Mouse (Mus musculus) neural tube, embryonic 13.5 days (tissue): Measurements from ENCODE around the gene Car4. TPM values are rescaled to one million over a fixed set of nuclear protein-coding genes. Genes with fewer than 3 reads are reported as not detected.
A peak's percentile ranks its signal among the peaks of the same experiment; 100 is the strongest.

ENCODE experiments used
- ATAC-seq: fragments of 200-750 bp; cut with Nextera tagmentation; 2 replicates; pipeline ENCODE4 v1.8.0; 2017; ENCODE audit warnings: low read depth, mild to moderate bottlenecking, moderate TSS enrichment, moderate library complexity
- H3K27ac ChIP-seq: fragments of 300-500 bp; sonication (generic); replicated peaks from 2 replicates; pipeline ENCODE4 v1.5.1; 2015; ENCODE audit warnings: moderate library complexity, mild to moderate bottlenecking, inconsistent platforms
- H3K27me3 ChIP-seq: fragments of 300-500 bp; sonication (generic); 2 replicates; pipeline ENCODE4 v1.6.1; 2015; ENCODE audit warnings: mild to moderate bottlenecking, inconsistent platforms
- H3K36me3 ChIP-seq: fragments of 300-500 bp; sonication (generic); 2 replicates; pipeline ENCODE4 v1.6.1; 2015; ENCODE audit warnings: mild to moderate bottlenecking, inconsistent platforms
- H3K4me1 ChIP-seq: fragments of 300-500 bp; sonication (generic); replicated peaks from 2 replicates; pipeline ENCODE4 v1.6.1; 2015; ENCODE audit warnings: inconsistent platforms
- H3K4me2 ChIP-seq: fragments of 300-500 bp; sonication (generic); 2 replicates; pipeline ENCODE4 v1.6.1; 2015; ENCODE audit warnings: inconsistent platforms, mild to moderate bottlenecking, moderate library complexity
- H3K4me3 ChIP-seq: fragments of 300-500 bp; sonication (generic); 2 replicates; pipeline ENCODE4 v1.5.1; 2015; ENCODE audit warnings: mild to moderate bottlenecking, inconsistent platforms
- H3K9ac ChIP-seq: fragments of 300-500 bp; sonication (generic); 2 replicates; pipeline ENCODE4 v1.6.1; 2015; ENCODE audit warnings: moderate library complexity, mild to moderate bottlenecking, inconsistent platforms
- H3K9me3 ChIP-seq: fragments of 300-500 bp; sonication (generic); 2 replicates; pipeline ENCODE4 v1.6.1; 2016; ENCODE audit warnings: inconsistent platforms
- WGBS: fragments of 180-500 bp; shearing (Covaris S2); methylation state at CpG from one replicate; pipeline ENCODE4 v1.1.7; 2015; 5-methylcytosine and 5-hydroxymethylcytosine counted together
- polyA plus RNA-seq: library from polyadenylated mRNA; unstranded; fragments of >200 nt; fragmentation: Nextera tagmentation; extraction: Ambion mirVana; gene quantifications from 2 replicates; pipeline ENCODE4 v1.2.1, GENCODE M21; 2015

Gene Car4
- polyA plus RNA-seq, 1 experiment from 2014 or later: 6.4 TPM

- Histone ChIP-seq H3K4me1 (peaks cover 21% of the 10 kb centered on the region), H3K4me2 (0 out of 2 replicates have a peak overlapping the region, but pooled peaks have one; percentile 4), H3K27me3 (peaks cover 47% of the 10 kb centered on the region), H3K4me3 (no peak overlapping the region), H3K27ac (no peak overlapping the region), H3K9me3 (no peaks in the 10 kb centered on the region), H3K9ac (no peak overlapping the region), H3K36me3 (no peaks in the 10 kb centered on the region)
- ATAC-seq: no peak
- WGBS: 6% methylated on average over 9 of the region's 9 CpGs
Observed at GRCm38 (mm10) chr11:84959701-84960181, 2.2 kb downstream of the Car4 start.

GRCm38 (mm10) chr11:84960291-84960690 is 2.7 kb downstream of the Car4 start:
- Histone ChIP-seq H3K36me3 (no peaks in the 10 kb centered on the region), H3K27me3 (peaks cover 47% of the 10 kb centered on the region), H3K4me2 (no peak overlapping the region), H3K9me3 (no peaks in the 10 kb centered on the region), H3K27ac (no peak overlapping the region), H3K4me1 (peaks cover 21% of the 10 kb centered on the region), H3K4me3 (no peak overlapping the region), H3K9ac (no peak overlapping the region)
- no peak for ATAC-seq
- 40% methylated on average over 3 of the region's 3 CpGs for WGBS

- Histone ChIP-seq H3K4me3 (no peak overlapping the region), H3K4me2 (no peak overlapping the region), H3K4me1 (peaks cover 21% of the 10 kb centered on the region), H3K27ac (no peak overlapping the region), H3K9ac (no peak overlapping the region), H3K27me3 (peaks cover 46% of the 10 kb centered on the region), H3K9me3 (no peaks in the 10 kb centered on the region), H3K36me3 (no peaks in the 10 kb centered on the region)
- WGBS: 80% methylated on average over 6 of the region's 6 CpGs
- no peak for ATAC-seq
Observed at GRCm38 (mm10) chr11:84960780-84961179, 3.2 kb downstream of the Car4 start.

- ATAC-seq: no peak
- no peak overlapping the region for H3K27ac ChIP-seq
- peaks cover 21% of the 10 kb centered on the region for H3K4me1 ChIP-seq
- H3K9me3 ChIP-seq: no peaks in the 10 kb centered on the region
- H3K27me3 ChIP-seq: peaks cover 38% of the 10 kb centered on the region
- no peak overlapping the region for H3K4me3 ChIP-seq
- no peak overlapping the region for H3K4me2 ChIP-seq
- WGBS: 89% methylated on average over 4 of the region's 4 CpGs
- no peaks in the 10 kb centered on the region for H3K36me3 ChIP-seq
- no peak overlapping the region for H3K9ac ChIP-seq
Observed at GRCm38 (mm10) chr11:84961571-84961970, 4.0 kb downstream of the Car4 start.

GRCm38 (mm10) chr11:84962536-84962935 is 5.0 kb downstream of the Car4 start:
- no peaks in the 10 kb centered on the region for H3K9me3 ChIP-seq
- WGBS: 94% methylated on average over 4 of the region's 4 CpGs
- peaks cover 29% of the 10 kb centered on the region for H3K27me3 ChIP-seq
- no peak overlapping the region for H3K9ac ChIP-seq
- no peaks in the 10 kb centered on the region for H3K36me3 ChIP-seq
- H3K4me2 ChIP-seq: no peak overlapping the region
- no peak for ATAC-seq
- H3K4me1 ChIP-seq: peaks cover 25% of the 10 kb centered on the region
- no peak overlapping the region for H3K4me3 ChIP-seq
- H3K27ac ChIP-seq: no peak overlapping the region

- Histone ChIP-seq H3K9ac (no peak overlapping the region), H3K27me3 (peaks cover 19% of the 10 kb centered on the region), H3K9me3 (no peaks in the 10 kb centered on the region), H3K4me1 (peaks cover 20% of the 10 kb centered on the region), H3K4me3 (no peak overlapping the region), H3K27ac (no peak overlapping the region), H3K36me3 (no peaks in the 10 kb centered on the region), H3K4me2 (no peak overlapping the region)
- 88% methylated on average over 3 of the region's 3 CpGs for WGBS
- ATAC-seq: no peak
Observed at GRCm38 (mm10) chr11:84963556-84963955, 6.0 kb downstream of the Car4 start.

GRCm38 (mm10) chr11:84966696-84967095 is 9.1 kb downstream of the Car4 start:
- Histone ChIP-seq H3K4me3 (no peak overlapping the region), H3K9ac (no peak overlapping the region), H3K27me3 (no peaks in the 10 kb centered on the region), H3K36me3 (no peaks in the 10 kb centered on the region), H3K4me1 (peaks cover 12% of the 10 kb centered on the region), H3K9me3 (no peaks in the 10 kb centered on the region), H3K27ac (no peak overlapping the region), H3K4me2 (no peak overlapping the region)
- ATAC-seq: no peak
- 59% methylated on average over 4 of the region's 4 CpGs for WGBS

- peaks cover 14% of the 10 kb centered on the region for H3K4me1 ChIP-seq
- no peak overlapping the region for H3K4me2 ChIP-seq
- H3K4me3 ChIP-seq: no peak overlapping the region
- no peaks in the 10 kb centered on the region for H3K9me3 ChIP-seq
- H3K27me3 ChIP-seq: no peaks in the 10 kb centered on the region
- no peak overlapping the region for H3K9ac ChIP-seq
- 13% methylated on average over 5 of the region's 5 CpGs for WGBS
- no peak overlapping the region for H3K27ac ChIP-seq
- no peaks in the 10 kb centered on the region for H3K36me3 ChIP-seq
- ATAC-seq: peak; percentile 50
Observed at GRCm38 (mm10) chr11:84967113-84967512, 9.5 kb downstream of the Car4 start.

GRCm38 (mm10) chr11:84968309-84968708 is 10.7 kb downstream of the Car4 start:
- 81% methylated on average over 4 of the region's 4 CpGs for WGBS
- H3K9me3 ChIP-seq: no peaks in the 10 kb centered on the region
- H3K27me3 ChIP-seq: no peaks in the 10 kb centered on the region
- H3K27ac ChIP-seq: no peak overlapping the region
- peaks cover 14% of the 10 kb centered on the region for H3K4me1 ChIP-seq
- ATAC-seq: no peak
- no peak overlapping the region for H3K4me2 ChIP-seq
- H3K9ac ChIP-seq: no peak overlapping the region
- no peaks in the 10 kb centered on the region for H3K36me3 ChIP-seq
- H3K4me3 ChIP-seq: no peak overlapping the region

- Histone ChIP-seq H3K4me1 (peaks cover 14% of the 10 kb centered on the region), H3K36me3 (no peaks in the 10 kb centered on the region), H3K4me3 (no peak overlapping the region), H3K4me2 (no peak overlapping the region), H3K9ac (no peak overlapping the region), H3K9me3 (no peaks in the 10 kb centered on the region), H3K27ac (no peak overlapping the region), H3K27me3 (no peaks in the 10 kb centered on the region)
- ATAC-seq: no peak
- 65% methylated on average over 6 of the region's 6 CpGs for WGBS
Observed at GRCm38 (mm10) chr11:84968775-84969174, 11.2 kb downstream of the Car4 start.

GRCm38 (mm10) chr11:84972067-84972466 is 14.5 kb downstream of the Car4 start:
- peaks cover 10% of the 10 kb centered on the region for H3K4me1 ChIP-seq
- H3K9ac ChIP-seq: no peak overlapping the region
- ATAC-seq: no peak
- H3K27ac ChIP-seq: no peak overlapping the region
- no peak overlapping the region for H3K4me2 ChIP-seq
- 59% methylated on average over 3 of the region's 3 CpGs for WGBS
- H3K36me3 ChIP-seq: no peaks in the 10 kb centered on the region
- no peaks in the 10 kb centered on the region for H3K9me3 ChIP-seq
- no peak overlapping the region for H3K4me3 ChIP-seq
- no peaks in the 10 kb centered on the region for H3K27me3 ChIP-seq

GRCm38 (mm10) chr11:84973661-84974060 is 16.1 kb downstream of the Car4 start:
- no peaks in the 10 kb centered on the region for H3K27me3 ChIP-seq
- 0 out of 2 replicates have a peak, but pooled peaks cover 3% of the 10 kb centered on the region for H3K4me1 ChIP-seq
- no peaks in the 10 kb centered on the region for H3K36me3 ChIP-seq
- no peak overlapping the region for H3K9ac ChIP-seq
- H3K9me3 ChIP-seq: no peaks in the 10 kb centered on the region
- no peak for ATAC-seq
- H3K4me3 ChIP-seq: no peak overlapping the region
- no peak overlapping the region for H3K27ac ChIP-seq
- H3K4me2 ChIP-seq: no peak overlapping the region
- 56% methylated on average over 5 of the region's 5 CpGs for WGBS

GRCm38 (mm10) chr11:84974582-84974981 is 17.0 kb downstream of the Car4 start:
- no peaks in the 10 kb centered on the region for H3K9me3 ChIP-seq
- WGBS: 75% methylated on average over 7 of the region's 7 CpGs

More at GRCm38 (mm10) chr11:84974582-84974981, 17.0 kb downstream of the Car4 start:
- Histone ChIP-seq H3K36me3 (no peaks in the 10 kb centered on the region), H3K4me1 (0 out of 2 replicates have a peak, but pooled peaks cover 3% of the 10 kb centered on the region), H3K9ac (no peak overlapping the region), H3K4me2 (no peak overlapping the region), H3K4me3 (no peak overlapping the region), H3K27ac (no peak overlapping the region), H3K27me3 (no peaks in the 10 kb centered on the region)
- ATAC-seq: no peak
